Mouse (Mus musculus) olfactory bulb, adult 2 months (tissue): ENCODE measurements at regions not wholly inside any gene's neighbourhood (a gene's known extent, or its start where the extent isn't known, plus 50 kb on each side); places are given as distances from the start of the nearest gene placed in this dataset.

Experiments used
- CTCF ChIP-seq: fragments of 200-500 bp; IDR thresholded peaks from 2 replicates; pipeline ENCODE4 v1.5.1; 2012; ENCODE audit warnings: low read depth, mild to moderate bottlenecking, low read length, moderate library complexity; ENCODE audit not compliant: insufficient read depth
- POLR2A ChIP-seq: fragments of 200-500 bp; IDR thresholded peaks from 2 replicates; pipeline ENCODE4 v1.6.1; 2012; ENCODE audit warnings: mild to moderate bottlenecking, low read depth, low read length, moderate library complexity; ENCODE audit not compliant: insufficient read depth

- TF ChIP-seq CTCF (no peak), POLR2A (no peak)
These were observed 159.6 kb downstream of the 1190002N15Rik start for GRCm38 (mm10) chr9:94378291-94378690.
